Comparison of ENCODE assay signal across 9 mouse cellular contexts in genomic region chr6:119386821-119387220, GRCm38 (mm10). TPM values are rescaled to one million over a fixed set of nuclear protein-coding genes. Genes with fewer than 3 reads are reported as not detected.
A peak's percentile ranks its signal among the peaks of the same experiment; 100 is the strongest.
DNase-seq lines count a peak whose midpoint lies in the region; ATAC-seq and TF ChIP-seq lines count a peak whose summit lies in the region.
"Had no signal": no experiment of that assay in that cellular context is flagged by ENCODE, and none has a peak within 500 bp of the region (broad histone marks: within the 10 kb centered on the region; RNA-seq: fewer than 3 reads in every experiment).

No protein-coding gene starts in this region.

- 96% methylated on average over 1 of the region's 1 CpGs for WGBS in heart, embryonic 14.5 days
- WGBS in hindbrain, embryonic 14.5 days = 96% methylated on average over 1 of the region's 1 CpGs
- WGBS in midbrain, embryonic 14.5 days = 92% methylated on average over 1 of the region's 1 CpGs

- peak overlapping the region; percentile 95; the same call in 1 of the 2 replicates for H3K9ac ChIP-seq in heart, embryonic 14.5 days (ENCODE audit: low read length)
- H3K9ac ChIP-seq in hindbrain, embryonic 14.5 days = peak overlapping the region; percentile 31; the same call in 1 of the 2 replicates
- no peak overlapping the region for H3K9ac ChIP-seq in midbrain, embryonic 14.5 days (replicated peaks; ENCODE audit: low read length)

- intact Hi-C loops in heart, postnatal 10 days (cut with DNase I) = loop anchor here (5.0 kb wide), 1 partner anchor 45 kb away; no protein-coding TSS in a partner anchor

- H3K4me2 ChIP-seq in heart, embryonic 14.5 days (ENCODE audit: low read length) = peak overlapping the region; percentile 85
- H3K4me2 ChIP-seq in hindbrain, embryonic 14.5 days (replicated peaks) = peak overlapping the region; percentile 90
- peak overlapping the region; percentile 62 for H3K4me2 ChIP-seq in midbrain, embryonic 14.5 days (ENCODE audit: low read length)

- no peak for ATAC-seq in heart, embryonic 14.5 days (ENCODE audit: insufficient number of reproducible peaks, insufficient read depth, low FRiP score, low read depth)
- no peak for ATAC-seq in G1E (ENCODE audit: extremely low read depth, insufficient number of reproducible peaks, low FRiP score, poor library complexity, severe bottlenecking)
- ATAC-seq in hindbrain, embryonic 14.5 days (ENCODE audit: low FRiP score) = no peak
- no peak for ATAC-seq in midbrain, embryonic 14.5 days (ENCODE audit: low FRiP score, low TSS enrichment)

- TF ChIP-seq CTCF in G1E (IDR thresholded peaks at IDR 0.05; ENCODE audit: low read depth, low read length) = no peak

- H3K9me3 ChIP-seq in heart, embryonic 14.5 days (ENCODE audit: control insufficient read depth, low read length) = no peaks in the 10 kb centered on the region
- H3K9me3 ChIP-seq in G1E (replicated peaks) = no peaks in the 10 kb centered on the region
- no peaks in the 10 kb centered on the region for H3K9me3 ChIP-seq in hindbrain, embryonic 14.5 days (ENCODE audit: control insufficient read depth, low read length)
- H3K9me3 ChIP-seq in midbrain, embryonic 14.5 days (ENCODE audit: control insufficient read depth, low read length) = no peaks in the 10 kb centered on the region

- H3K27me3 ChIP-seq in heart, embryonic 14.5 days (ENCODE audit: control insufficient read depth, insufficient read depth, low read length) = no peaks in the 10 kb centered on the region
- H3K27me3 ChIP-seq in G1E (ENCODE audit: insufficient read depth, low read length) = no peaks in the 10 kb centered on the region
- no peaks in the 10 kb centered on the region for H3K27me3 ChIP-seq in hindbrain, embryonic 14.5 days (ENCODE audit: control insufficient read depth, insufficient read depth, low read length)
- no peaks in the 10 kb centered on the region for H3K27me3 ChIP-seq in midbrain, embryonic 14.5 days (ENCODE audit: control insufficient read depth, insufficient read depth, low read length)

- no peak for DNase-seq in heart, postnatal 10 days
- DNase-seq in G1E (ENCODE audit: low spot score) = no peak
- DNase-seq in hindbrain, embryonic 14.5 days (ENCODE audit: low spot score) = no peak
- no peak for DNase-seq in midbrain, embryonic 14.5 days
- DNase-seq in right cerebral cortex, adult 2 months (ENCODE audit: low spot score in 2 of 2) = no peak
- no peak for DNase-seq in thymus, postnatal 14 days
- DNase-seq in embryo, embryonic 10.5 days (ENCODE audit: low spot score) = no peak
- DNase-seq: cerebellum, adult 2 months had no signal

- H3K27ac ChIP-seq in heart, embryonic 14.5 days (replicated peaks in 1 of 2; ENCODE audit: control insufficient read depth in 1 of 2, insufficient read depth in 1 of 2, low read depth in 2 of 2, low read length in 2 of 2) = no peak overlapping the region
- H3K27ac ChIP-seq in hindbrain, embryonic 14.5 days = no peak overlapping the region
- no peak overlapping the region for H3K27ac ChIP-seq in midbrain, embryonic 14.5 days (replicated peaks; ENCODE audit: low read depth, low read length)

- peaks cover 3 to 5% of the 10 kb centered on the region in 2 experiments; a peak in 3 of 4 replicates for H3K4me1 ChIP-seq in heart, embryonic 14.5 days (ENCODE audit: control insufficient read depth in 2 of 2, insufficient read depth in 2 of 2, low read length in 2 of 2)
- H3K4me1 ChIP-seq in G1E (ENCODE audit: insufficient read depth, low read depth, low read length) = peaks cover 31% of the 10 kb centered on the region
- peaks cover 28% of the 10 kb centered on the region for H3K4me1 ChIP-seq in hindbrain, embryonic 14.5 days (replicated peaks; ENCODE audit: control insufficient read depth, insufficient read depth, low read length)
- peaks cover 21% of the 10 kb centered on the region for H3K4me1 ChIP-seq in midbrain, embryonic 14.5 days (ENCODE audit: control insufficient read depth, insufficient read depth, low read length)

- H3K4me3 ChIP-seq in heart, embryonic 14.5 days (ENCODE audit: control insufficient read depth in 1 of 2, insufficient read depth in 1 of 2, low read depth in 1 of 2, low read length in 2 of 2) = no peak overlapping the region
- H3K4me3 ChIP-seq in G1E (ENCODE audit: low read depth, low read length) = peak overlapping the region; percentile 81; the same call in 1 of the 2 replicates
- H3K4me3 ChIP-seq in hindbrain, embryonic 14.5 days (replicated peaks; ENCODE audit: low read length) = peak overlapping the region; percentile 77; the same call in 1 of the 2 replicates
- H3K4me3 ChIP-seq in midbrain, embryonic 14.5 days (replicated peaks; ENCODE audit: low read depth, low read length) = no peak overlapping the region

- no peaks in the 10 kb centered on the region for H3K36me3 ChIP-seq in heart, embryonic 14.5 days (ENCODE audit: control insufficient read depth, insufficient read depth, low read length)
- H3K36me3 ChIP-seq in G1E (replicated peaks) = peaks cover 25% of the 10 kb centered on the region
- H3K36me3 ChIP-seq in hindbrain, embryonic 14.5 days (replicated peaks; ENCODE audit: control insufficient read depth, insufficient read depth) = no peaks in the 10 kb centered on the region
- no peaks in the 10 kb centered on the region for H3K36me3 ChIP-seq in midbrain, embryonic 14.5 days (ENCODE audit: control insufficient read depth, insufficient read depth, low read length)

RNA-seq across cellular contexts. Expression of gene Adipor2, which starts 30.7 kb away (rescaled TPM):
- 21.8 and 27.1 TPM in 2 replicates for polyA plus RNA-seq in heart, embryonic 14.5 days (2014; fragmentation: Nextera tagmentation; extraction: Ambion mirVana)
- 10 to 100 TPM; 59.0 to 61.0 TPM for total RNA-seq in heart, postnatal 10 days (2021)
- total RNA-seq in G1E (2014; fragmentation: Nextera tagmentation) = 91.1 and 97.8 TPM in 2 replicates
- total RNA-seq in G1E (2017) = 128 and 129 TPM in 2 replicates
- polyA plus RNA-seq in G1E (2012) = 28.2 and 28.5 TPM in 2 replicates
- polyA plus RNA-seq in hindbrain, embryonic 14.5 days (2014; fragmentation: Nextera tagmentation; extraction: Ambion mirVana) = 27.3 and 27.8 TPM in 2 replicates
- polyA plus RNA-seq in midbrain, embryonic 14.5 days (2014; fragmentation: Nextera tagmentation; extraction: Ambion mirVana) = 31.9 and 33.5 TPM in 2 replicates

RNA-seq across cellular contexts. Expression of gene Lrtm2, which starts 56.3 kb away (rescaled TPM):
- 0.05 TPM in 1 of 2 replicates, not detected in the other for polyA plus RNA-seq in heart, embryonic 14.5 days (2014; fragmentation: Nextera tagmentation; extraction: Ambion mirVana)
- not detected for total RNA-seq in heart, postnatal 10 days (2021)
- total RNA-seq in G1E (2014; fragmentation: Nextera tagmentation) = not detected in 2 replicates
- 0.11 TPM in 1 of 2 replicates, not detected in the other for total RNA-seq in G1E (2017)
- not detected in 2 replicates for polyA plus RNA-seq in G1E (2012)
- 7.8 and 13.2 TPM in 2 replicates for polyA plus RNA-seq in hindbrain, embryonic 14.5 days (2014; fragmentation: Nextera tagmentation; extraction: Ambion mirVana)
- polyA plus RNA-seq in midbrain, embryonic 14.5 days (2014; fragmentation: Nextera tagmentation; extraction: Ambion mirVana) = 6.5 and 10.5 TPM in 2 replicates

Comparison
In these comparisons a context has a peak if more than half of its experiments do, and no peak if none do; other contexts are left out.
1. H3K4me3 ChIP-seq: peak in G1E (single experiment) and hindbrain, embryonic 14.5 days (single experiment); none in heart, embryonic 14.5 days (0 of 2) and midbrain, embryonic 14.5 days (single experiment).
2. Peak in every context shown above with its lines, with median percentiles within 50 percentile points of each other: H3K4me2 ChIP-seq.